Mouse (Mus musculus): ENCODE results near the gene Asic5. TPM values are rescaled to one million over a fixed set of nuclear protein-coding genes. Genes with fewer than 3 reads are reported as not detected.

The Asic5 gene
- total and polyA plus RNA-seq, 3 experiments = not detected

- Histone ChIP-seq H3K9me3 (replicated peaks; ENCODE audit: low read length) (no peaks in the 10 kb centered on the region), H3K79me2 (replicated peaks; ENCODE audit: control insufficient read depth, extremely low read depth, insufficient read depth, poor library complexity, severe bottlenecking) (no peaks in the 10 kb centered on the region), H3K4me1 (ENCODE audit: control insufficient read depth in 1 of 2, insufficient read depth in 2 of 2) (no peaks in the 10 kb centered on the region), H3K27ac (ENCODE audit: insufficient read depth, low read depth) (no peak within 1 kb of the TSS), H3K4me3 (replicated peaks in 1 of 3; ENCODE audit: low read depth in 2 of 3, low read length in 2 of 3, poor library complexity in 1 of 3) (no peak within 1 kb of the TSS), H3K36me3 (replicated peaks in 1 of 2; ENCODE audit: control insufficient read depth in 1 of 2, insufficient read depth in 1 of 2, low read length in 1 of 2) (no peaks in the 10 kb centered on the region), H3K27me3 (replicated peaks) (no peaks in the 10 kb centered on the region), H3K4me2 (ENCODE audit: insufficient read depth, low read depth, poor library complexity, severe bottlenecking) (no peak within 1 kb of the TSS), H3K9ac (ENCODE audit: insufficient read depth, low read depth) (no peak within 1 kb of the TSS)
- in situ Hi-C loops (cut with MboI; ENCODE audit: low pct_ligation_motif_present, low pct_unique_long_range_greater_than_20kb, low sequenced_read_pairs) = no loop called here
- dilution Hi-C loops (cut with MboI; ENCODE audit: extremely low pct_ligation_motif_present, extremely low pct_unique_long_range_greater_than_20kb, low sequenced_read_pairs) = no loop called here
- DNase-seq (ENCODE audit: extremely low read depth) = no peak
- TF ChIP-seq TCF12 (IDR thresholded peaks at IDR 0.05; ENCODE audit: low read depth, low read length) (no peak), RAD21 (IDR thresholded peaks at IDR 0.05; ENCODE audit: low read depth, low read length) (no peak), MXI1 (IDR thresholded peaks at IDR 0.05; ENCODE audit: low read depth, low read length) (no peak), RCOR1 (conservative IDR thresholded peaks at IDR 0.05; ENCODE audit: low read depth, low read length) (no peak), MEF2A (IDR thresholded peaks at IDR 0.05; ENCODE audit: borderline replicate concordance, low read depth, low read length) (no peak), USF2 (conservative IDR thresholded peaks at IDR 0.05; ENCODE audit: low read depth, low read length) (no peak), CHD2 (IDR thresholded peaks at IDR 0.05; ENCODE audit: low read length) (no peak), ZNF384 (IDR thresholded peaks at IDR 0.05; ENCODE audit: low read depth, low read length) (no peak)
These were observed 6.0 kb upstream of the Asic5 start, which contains the start of gene Tdo2 for GRCm38 (mm10) chr3:81976102-81976501. TSS of gene Tdo2 (minus strand) at chr3:81976202.

- H3K79me2 ChIP-seq (replicated peaks; ENCODE audit: control insufficient read depth, extremely low read depth, insufficient read depth, poor library complexity, severe bottlenecking) = no peaks in the 10 kb centered on the region
- no peaks in the 10 kb centered on the region for H3K9me3 ChIP-seq (replicated peaks; ENCODE audit: low read length)
These were observed 514 bp upstream of the Asic5 start for GRCm38 (mm10) chr3:81981576-81981975.

More at GRCm38 (mm10) chr3:81981576-81981975, 514 bp upstream of the Asic5 start:
- Histone ChIP-seq H3K4me3 (replicated peaks in 1 of 3; ENCODE audit: low read depth in 2 of 3, low read length in 2 of 3, poor library complexity in 1 of 3) (no peak overlapping the region), H3K4me2 (ENCODE audit: insufficient read depth, low read depth, poor library complexity, severe bottlenecking) (no peak overlapping the region), H3K4me1 (ENCODE audit: control insufficient read depth in 1 of 2, insufficient read depth in 2 of 2) (peaks cover 0 to 16% of the 10 kb centered on the region in 2 experiments; a peak in 2 of 4 replicates), H3K27me3 (replicated peaks) (no peaks in the 10 kb centered on the region), H3K27ac (ENCODE audit: insufficient read depth, low read depth) (no peak overlapping the region), H3K36me3 (replicated peaks in 1 of 2; ENCODE audit: control insufficient read depth in 1 of 2, insufficient read depth in 1 of 2, low read length in 1 of 2) (no peaks in the 10 kb centered on the region), H3K9ac (ENCODE audit: insufficient read depth, low read depth) (no peak overlapping the region)
- dilution Hi-C loops (cut with MboI; ENCODE audit: extremely low pct_ligation_motif_present, extremely low pct_unique_long_range_greater_than_20kb, low sequenced_read_pairs) = no loop called here
- TF ChIP-seq HCFC1 (IDR thresholded peaks at IDR 0.05; ENCODE audit: low read depth, low read length) = no peak
- TF ChIP-seq KAT2A (IDR thresholded peaks at IDR 0.05; ENCODE audit: insufficient replicate concordance, low read length) = no peak
- TF ChIP-seq PAX5 (IDR thresholded peaks at IDR 0.05; ENCODE audit: low read length) = no peak
- TF ChIP-seq MYC (IDR thresholded peaks at IDR 0.05; ENCODE audit: low read depth, low read length) = no peak
- no peak for TF ChIP-seq TBP (conservative IDR thresholded peaks at IDR 0.05; ENCODE audit: low read depth, low read length)
- no peak for TF ChIP-seq MAZ (IDR thresholded peaks at IDR 0.05; ENCODE audit: low read depth, low read length)
- no peak for TF ChIP-seq MAFK (IDR thresholded peaks at IDR 0.05; ENCODE audit: insufficient replicate concordance, low read length)
- no peak for TF ChIP-seq POLR2A (IDR thresholded peaks at IDR 0.05; ENCODE audit: low read depth, low read length)
- TF ChIP-seq ETS1 (conservative IDR thresholded peaks at IDR 0.05; ENCODE audit: low read depth, low read length) = no peak
- no peak for TF ChIP-seq ELF1 (IDR thresholded peaks at IDR 0.05; ENCODE audit: low read depth, low read length)
- no peak for TF ChIP-seq ZNF384 (IDR thresholded peaks at IDR 0.05; ENCODE audit: low read depth, low read length)
- TF ChIP-seq ZC3H11A (IDR thresholded peaks at IDR 0.05; ENCODE audit: low read depth, low read length) = no peak
- TF ChIP-seq ZKSCAN1 (IDR thresholded peaks at IDR 0.05; ENCODE audit: borderline replicate concordance, low read depth, low read length) = no peak
- TF ChIP-seq USF2 (conservative IDR thresholded peaks at IDR 0.05; ENCODE audit: low read depth, low read length) = no peak
- TF ChIP-seq EP300 (IDR thresholded peaks at IDR 0.05; ENCODE audit: low read length) = no peak
- TF ChIP-seq MEF2A (IDR thresholded peaks at IDR 0.05; ENCODE audit: borderline replicate concordance, low read depth, low read length) = no peak
- no peak for TF ChIP-seq NRF1 (IDR thresholded peaks at IDR 0.05; ENCODE audit: low read depth, low read length)
- DNase-seq (ENCODE audit: extremely low read depth) = no peak
- in situ Hi-C loops (cut with MboI; ENCODE audit: low pct_ligation_motif_present, low pct_unique_long_range_greater_than_20kb, low sequenced_read_pairs) = no loop called here

All from CH12.LX (cell line).